Mouse (Mus musculus): ENCODE results near the gene Gpx3. TPM values are rescaled to one million over a fixed set of nuclear protein-coding genes. Genes with fewer than 3 reads are reported as not detected.
A peak's percentile ranks its signal among the peaks of the same experiment; 100 is the strongest.

The Gpx3 gene
- polyA plus RNA-seq, 1 experiment from 2014 or later, result 511 TPM

DNA sequence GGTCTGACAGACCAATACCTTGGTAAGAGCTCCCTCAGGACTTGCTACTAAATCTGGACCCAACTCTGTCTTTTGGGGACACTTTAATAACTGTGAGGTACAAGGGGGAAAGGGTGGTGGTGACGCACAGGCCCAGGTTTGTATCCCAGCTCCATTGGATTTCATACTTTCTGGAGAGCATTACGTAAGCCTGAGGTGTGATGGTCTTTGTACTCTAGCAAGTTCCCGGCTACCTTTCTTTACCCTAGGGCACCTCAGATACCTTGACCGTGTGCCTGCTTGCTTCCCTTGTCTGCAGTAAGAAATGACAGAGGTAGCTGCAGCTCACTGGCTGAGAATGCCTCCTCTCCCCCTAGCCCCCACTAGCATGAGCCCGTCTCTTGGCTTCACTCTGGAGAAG lies 5.0 kb downstream of the Gpx3 start:
- Histone ChIP-seq H3K4me1 (ENCODE audit: control insufficient read depth, insufficient read depth, low read length) (peaks cover 32% of the 10 kb centered on the region), H3K27ac (ENCODE audit: low read length) (0 out of 2 replicates have a peak overlapping the region, but pooled peaks have one; percentile 54), H3K9ac (ENCODE audit: low read depth, low read length) (no peak overlapping the region), H3K36me3 (ENCODE audit: control insufficient read depth, insufficient read depth, low read length) (peaks cover 2% of the 10 kb centered on the region), H3K4me3 (ENCODE audit: low read length) (no peak overlapping the region), H3K27me3 (replicated peaks; ENCODE audit: control insufficient read depth, insufficient read depth, low read length) (no peaks in the 10 kb centered on the region), H3K9me3 (ENCODE audit: control insufficient read depth, low read length) (no peaks in the 10 kb centered on the region), H3K4me2 (ENCODE audit: low read depth, low read length) (no peak overlapping the region)
- WGBS, result 83% methylated on average over 5 of the region's 5 CpGs
- ATAC-seq, result no peak

DNA sequence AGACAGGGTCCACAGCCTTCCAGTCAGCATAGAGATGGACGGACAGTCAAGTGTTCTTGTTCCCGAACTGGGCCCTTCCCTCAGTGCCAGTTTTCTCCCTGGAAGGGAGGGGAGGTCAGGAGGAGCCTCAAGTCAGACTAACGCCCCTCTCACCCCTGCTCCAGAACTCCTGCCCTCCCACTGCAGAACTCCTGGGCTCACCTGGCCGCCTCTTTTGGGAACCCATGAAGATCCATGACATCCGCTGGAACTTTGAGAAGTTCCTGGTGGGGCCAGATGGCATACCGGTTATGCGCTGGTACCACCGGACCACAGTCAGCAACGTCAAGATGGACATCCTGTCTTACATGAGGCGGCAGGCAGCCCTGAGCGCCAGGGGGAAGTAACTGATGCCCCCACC lies 7.0 kb downstream of the Gpx3 start:
- WGBS, result 93% methylated on average over 11 of the region's 11 CpGs
- Histone ChIP-seq H3K9me3 (ENCODE audit: control insufficient read depth, low read length) (no peaks in the 10 kb centered on the region), H3K27ac (ENCODE audit: low read length) (no peak overlapping the region), H3K9ac (ENCODE audit: low read depth, low read length) (no peak overlapping the region), H3K4me1 (ENCODE audit: control insufficient read depth, insufficient read depth, low read length) (peaks cover 17% of the 10 kb centered on the region; the same call in 1 of the 2 replicates), H3K27me3 (replicated peaks; ENCODE audit: control insufficient read depth, insufficient read depth, low read length) (no peaks in the 10 kb centered on the region), H3K36me3 (ENCODE audit: control insufficient read depth, insufficient read depth, low read length) (peaks cover 7% of the 10 kb centered on the region), H3K4me2 (ENCODE audit: low read depth, low read length) (no peak overlapping the region), H3K4me3 (ENCODE audit: low read length) (no peak overlapping the region)
- no peak for ATAC-seq

GRCm38 (mm10) chr11:54910081-54910665 lies 7.9 kb downstream of the Gpx3 start:
- Histone ChIP-seq H3K27ac (ENCODE audit: low read length) (no peak overlapping the region), H3K4me3 (ENCODE audit: low read length) (no peak overlapping the region), H3K4me2 (ENCODE audit: low read depth, low read length) (no peak overlapping the region), H3K36me3 (ENCODE audit: control insufficient read depth, insufficient read depth, low read length) (peaks cover 7% of the 10 kb centered on the region), H3K9me3 (ENCODE audit: control insufficient read depth, low read length) (no peaks in the 10 kb centered on the region), H3K4me1 (ENCODE audit: control insufficient read depth, insufficient read depth, low read length) (peaks cover 10% of the 10 kb centered on the region; the same call in 1 of the 2 replicates), H3K27me3 (replicated peaks; ENCODE audit: control insufficient read depth, insufficient read depth, low read length) (no peaks in the 10 kb centered on the region), H3K9ac (ENCODE audit: low read depth, low read length) (no peak overlapping the region)
- ATAC-seq, result no peak
- 88% methylated on average over 12 of the region's 12 CpGs for WGBS

DNA sequence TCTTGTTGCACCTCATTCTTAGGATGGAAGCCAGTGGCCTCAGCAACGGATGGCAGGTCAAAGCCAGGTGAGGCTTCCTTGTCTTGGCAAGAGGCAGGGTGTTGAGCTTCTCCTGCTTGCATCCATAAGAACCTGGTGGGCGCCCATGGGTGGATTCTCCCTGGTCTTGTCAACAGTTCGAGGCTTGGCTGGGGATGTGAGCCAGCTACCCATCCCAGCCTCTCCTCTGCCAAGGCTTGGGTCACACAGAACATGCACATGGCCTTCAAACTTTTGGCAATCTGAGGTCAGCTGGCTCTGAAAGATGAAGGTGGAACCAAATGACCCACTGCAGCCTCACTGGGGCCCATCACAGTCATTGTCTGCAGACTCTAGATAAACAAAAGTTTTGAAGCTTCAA lies 8.9 kb downstream of the Gpx3 start:
- 90% methylated on average over 3 of the region's 3 CpGs for WGBS
- peaks cover 7% of the 10 kb centered on the region for H3K36me3 ChIP-seq (ENCODE audit: control insufficient read depth, insufficient read depth, low read length)

DNA sequence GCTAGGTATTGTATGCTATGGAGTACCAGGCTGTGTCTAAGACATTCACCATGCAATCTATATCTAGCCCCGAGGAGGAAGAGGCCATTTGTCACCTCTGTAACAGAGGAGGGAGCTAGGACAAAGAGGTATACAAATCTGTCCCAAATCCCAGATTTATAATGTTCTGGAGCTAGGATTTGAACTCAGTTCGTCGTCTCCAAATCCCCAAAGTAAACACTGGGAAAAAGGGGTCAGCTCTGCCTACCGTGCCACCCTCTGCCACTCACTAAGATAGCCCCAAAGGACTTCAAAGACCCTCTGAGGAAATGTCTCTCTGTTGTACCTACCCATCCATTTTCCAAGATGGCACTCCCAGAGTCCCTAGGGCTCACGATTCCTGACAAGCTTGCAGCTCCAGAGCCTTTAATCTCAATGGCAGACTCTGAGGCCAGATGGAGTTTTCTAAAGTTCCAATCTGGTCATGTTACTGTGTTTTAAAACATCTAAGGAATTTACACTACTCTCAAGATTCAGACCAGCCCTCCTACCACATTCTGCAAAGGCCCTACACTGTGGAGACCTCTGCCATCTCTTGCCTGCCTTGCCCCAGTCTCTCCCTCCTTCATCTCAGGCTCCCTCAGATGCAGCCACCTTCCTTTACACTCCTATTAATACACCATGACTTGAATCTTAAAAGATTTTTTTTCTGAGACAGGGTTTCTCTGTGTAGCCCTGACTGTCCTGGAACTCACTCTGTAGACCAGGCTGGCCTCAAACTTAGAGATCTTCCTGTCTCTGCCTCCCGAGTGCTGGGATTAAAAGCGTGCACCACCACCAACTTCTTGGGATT lies 9.6 kb downstream of the Gpx3 start:
- no peaks in the 10 kb centered on the region for H3K9me3 ChIP-seq (ENCODE audit: control insufficient read depth, low read length)
- no peak overlapping the region for H3K4me2 ChIP-seq (ENCODE audit: low read depth, low read length)
- ATAC-seq, result no peak
- no peak overlapping the region for H3K4me3 ChIP-seq (ENCODE audit: low read length)
- H3K4me1 ChIP-seq (ENCODE audit: control insufficient read depth, insufficient read depth, low read length), result peaks cover 3% of the 10 kb centered on the region; the same call in 1 of the 2 replicates
- H3K36me3 ChIP-seq (ENCODE audit: control insufficient read depth, insufficient read depth, low read length), result peaks cover 10% of the 10 kb centered on the region
- H3K9ac ChIP-seq (ENCODE audit: low read depth, low read length), result no peak overlapping the region
- H3K27me3 ChIP-seq (replicated peaks; ENCODE audit: control insufficient read depth, insufficient read depth, low read length), result no peaks in the 10 kb centered on the region
- 77% methylated on average over 7 of the region's 7 CpGs for WGBS
- no peak overlapping the region for H3K27ac ChIP-seq (ENCODE audit: low read length)

More for the DNA sequence above, 8.9 kb downstream of the Gpx3 start:
- ATAC-seq, result no peak
- no peaks in the 10 kb centered on the region for H3K27me3 ChIP-seq (replicated peaks; ENCODE audit: control insufficient read depth, insufficient read depth, low read length)
- no peak overlapping the region for H3K4me2 ChIP-seq (ENCODE audit: low read depth, low read length)
- H3K4me1 ChIP-seq (ENCODE audit: control insufficient read depth, insufficient read depth, low read length), result peaks cover 7% of the 10 kb centered on the region; the same call in 1 of the 2 replicates
- no peaks in the 10 kb centered on the region for H3K9me3 ChIP-seq (ENCODE audit: control insufficient read depth, low read length)
- no peak overlapping the region for H3K27ac ChIP-seq (ENCODE audit: low read length)
- no peak overlapping the region for H3K9ac ChIP-seq (ENCODE audit: low read depth, low read length)
- no peak overlapping the region for H3K4me3 ChIP-seq (ENCODE audit: low read length)

DNA sequence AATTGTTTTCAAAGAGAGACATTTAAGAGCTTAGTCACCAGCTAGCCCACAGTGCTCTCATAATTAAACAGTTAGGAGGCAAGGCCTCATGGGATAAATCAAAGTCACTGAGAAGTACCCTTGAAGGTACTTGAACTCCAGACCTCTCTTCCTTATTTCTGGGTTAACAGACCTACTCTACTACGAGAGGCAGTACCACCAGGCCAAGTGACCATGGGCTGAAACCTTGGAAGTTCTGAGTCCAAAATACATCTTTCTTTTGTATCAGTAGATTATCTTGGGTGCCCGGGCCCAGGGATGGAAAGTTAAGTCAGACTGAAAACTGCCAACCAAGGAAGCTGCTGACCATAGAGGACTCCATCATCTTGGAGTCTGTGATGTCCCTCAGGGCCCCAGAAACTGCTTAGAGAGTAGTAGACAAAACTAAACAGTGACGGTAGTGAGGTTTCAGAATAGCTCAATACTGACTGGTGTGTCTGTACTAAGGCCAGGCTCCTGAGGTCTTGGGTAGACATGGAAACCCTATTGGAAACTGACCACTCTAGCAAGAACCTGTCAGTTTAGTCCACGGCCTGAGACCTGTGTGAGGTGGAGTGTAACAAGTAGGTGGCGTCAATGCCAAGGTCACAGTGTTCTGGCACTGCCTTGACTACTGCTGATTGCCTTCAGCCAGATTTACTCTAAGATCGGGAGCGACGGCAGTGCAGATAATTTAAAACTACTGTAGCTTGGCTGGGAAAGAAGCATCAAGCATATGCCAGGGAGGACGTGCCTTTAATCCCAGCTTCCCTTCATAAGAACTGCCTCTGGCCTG lies 10.5 kb downstream of the Gpx3 start:
- 82% methylated on average over 9 of the region's 9 CpGs for WGBS
- no peaks in the 10 kb centered on the region for H3K27me3 ChIP-seq (replicated peaks; ENCODE audit: control insufficient read depth, insufficient read depth, low read length)

GRCm38 (mm10) chr11:54913841-54914240 lies 11.6 kb downstream of the Gpx3 start:
- no peak overlapping the region for H3K4me3 ChIP-seq (ENCODE audit: low read length)
- H3K27ac ChIP-seq (ENCODE audit: low read length), result no peak overlapping the region
- no peaks in the 10 kb centered on the region for H3K27me3 ChIP-seq (replicated peaks; ENCODE audit: control insufficient read depth, insufficient read depth, low read length)
- no peak overlapping the region for H3K4me2 ChIP-seq (ENCODE audit: low read depth, low read length)
- ATAC-seq, result no peak
- peaks cover 15% of the 10 kb centered on the region for H3K36me3 ChIP-seq (ENCODE audit: control insufficient read depth, insufficient read depth, low read length)
- H3K9ac ChIP-seq (ENCODE audit: low read depth, low read length), result no peak overlapping the region
- no peaks in the 10 kb centered on the region for H3K9me3 ChIP-seq (ENCODE audit: control insufficient read depth, low read length)
- 97% methylated on average over 5 of the region's 5 CpGs for WGBS
- no peaks in the 10 kb centered on the region for H3K4me1 ChIP-seq (ENCODE audit: control insufficient read depth, insufficient read depth, low read length)

More for the DNA sequence above, 10.5 kb downstream of the Gpx3 start:
- H3K9me3 ChIP-seq (ENCODE audit: control insufficient read depth, low read length), result no peaks in the 10 kb centered on the region
- H3K27ac ChIP-seq (ENCODE audit: low read length), result no peak overlapping the region
- no peak overlapping the region for H3K4me3 ChIP-seq (ENCODE audit: low read length)
- H3K4me1 ChIP-seq (ENCODE audit: control insufficient read depth, insufficient read depth, low read length), result no peaks in the 10 kb centered on the region
- no peak overlapping the region for H3K4me2 ChIP-seq (ENCODE audit: low read depth, low read length)
- H3K36me3 ChIP-seq (ENCODE audit: control insufficient read depth, insufficient read depth, low read length), result peaks cover 11% of the 10 kb centered on the region
- no peak overlapping the region for H3K9ac ChIP-seq (ENCODE audit: low read depth, low read length)
- ATAC-seq, result no peak

DNA sequence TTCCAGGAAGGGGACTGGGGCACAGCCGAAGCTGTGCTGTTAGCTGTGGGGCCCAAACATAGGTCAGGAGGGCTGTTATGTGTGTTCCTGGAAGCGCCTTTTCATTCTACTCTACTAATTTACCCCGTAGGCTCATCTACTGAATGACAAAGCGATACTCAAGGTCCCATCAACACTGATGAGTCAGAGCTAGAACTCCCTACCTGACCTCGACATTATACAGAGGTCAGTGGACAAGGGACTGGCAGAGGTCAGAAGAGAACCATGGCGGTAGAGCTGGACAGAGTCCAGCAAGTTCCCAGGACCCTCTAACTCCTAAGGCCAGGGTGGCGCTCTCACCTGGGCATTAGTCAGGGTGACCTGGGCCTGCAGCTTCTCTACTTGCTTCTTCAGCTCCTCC lies 15.2 kb downstream of the Gpx3 start:
- H3K36me3 ChIP-seq (ENCODE audit: control insufficient read depth, insufficient read depth, low read length), result peaks cover 20% of the 10 kb centered on the region
- no peak for ATAC-seq
- no peak overlapping the region for H3K4me3 ChIP-seq (ENCODE audit: low read length)
- no peak overlapping the region; the same call in 1 of the 2 replicates for H3K27ac ChIP-seq (ENCODE audit: low read length)
- H3K9ac ChIP-seq (ENCODE audit: low read depth, low read length), result no peak overlapping the region
- WGBS, result 95% methylated on average over 7 of the region's 7 CpGs
- H3K27me3 ChIP-seq (replicated peaks; ENCODE audit: control insufficient read depth, insufficient read depth, low read length), result no peaks in the 10 kb centered on the region
- H3K4me2 ChIP-seq (ENCODE audit: low read depth, low read length), result no peak overlapping the region
- no peaks in the 10 kb centered on the region for H3K9me3 ChIP-seq (ENCODE audit: control insufficient read depth, low read length)
- H3K4me1 ChIP-seq (ENCODE audit: control insufficient read depth, insufficient read depth, low read length), result peaks cover 15% of the 10 kb centered on the region

DNA sequence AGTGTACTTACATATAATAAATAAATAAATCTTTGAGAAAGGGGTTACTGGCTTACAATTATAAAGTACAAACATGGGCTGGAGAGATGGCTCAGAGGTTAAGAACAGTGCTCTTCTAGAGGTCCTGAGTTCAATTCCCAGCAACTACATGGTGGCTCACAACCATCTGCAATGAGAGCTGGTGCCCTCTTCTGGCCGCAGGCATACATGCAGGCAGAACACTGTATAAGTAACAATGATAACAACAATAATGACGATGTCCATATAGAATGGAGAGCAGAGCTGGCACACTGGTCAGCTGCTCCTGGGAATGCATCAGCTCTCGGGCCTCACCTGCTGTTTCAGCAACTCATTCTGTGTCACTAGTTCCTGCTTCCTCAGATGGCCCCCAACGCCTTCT lies 16.0 kb downstream of the Gpx3 start:
- ATAC-seq, result no peak
- no peaks in the 10 kb centered on the region for H3K9me3 ChIP-seq (ENCODE audit: control insufficient read depth, low read length)
- no peak overlapping the region for H3K4me2 ChIP-seq (ENCODE audit: low read depth, low read length)
- H3K9ac ChIP-seq (ENCODE audit: low read depth, low read length), result no peak overlapping the region
- 93% methylated on average over 4 of the region's 4 CpGs for WGBS
- H3K36me3 ChIP-seq (ENCODE audit: control insufficient read depth, insufficient read depth, low read length), result peaks cover 23% of the 10 kb centered on the region
- no peak overlapping the region for H3K27ac ChIP-seq (ENCODE audit: low read length)
- no peaks in the 10 kb centered on the region for H3K27me3 ChIP-seq (replicated peaks; ENCODE audit: control insufficient read depth, insufficient read depth, low read length)
- H3K4me1 ChIP-seq (ENCODE audit: control insufficient read depth, insufficient read depth, low read length), result peaks cover 15% of the 10 kb centered on the region
- H3K4me3 ChIP-seq (ENCODE audit: low read length), result no peak overlapping the region
